Comparison of ENCODE assay signal across 19 mouse cellular contexts in the genomic region with DNA sequence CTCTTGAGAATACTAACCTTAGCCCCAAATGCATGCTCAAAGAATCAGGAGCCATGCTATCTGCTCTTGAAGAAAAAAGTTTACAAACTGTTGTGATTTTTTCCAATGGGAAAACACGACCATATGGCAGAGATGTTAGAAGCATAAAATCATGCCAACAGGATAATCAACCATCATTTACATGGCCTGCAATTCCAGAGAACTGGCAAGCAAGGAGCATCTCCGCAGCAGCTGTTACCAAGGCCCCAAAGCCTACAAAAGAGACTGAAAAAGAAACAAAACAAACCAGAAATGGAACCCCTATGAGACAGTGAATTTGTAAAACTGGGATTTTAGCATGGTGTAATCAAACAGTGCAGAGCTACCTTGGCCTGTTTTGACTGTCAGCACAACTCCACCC.
DNase-seq lines count a peak whose midpoint lies in the region; ATAC-seq lines count a peak whose summit lies in the region.
"Had no signal": no experiment of that assay in that cellular context is flagged by ENCODE, and none has a peak within 500 bp of the region (broad histone marks: within the 10 kb centered on the region; RNA-seq: fewer than 3 reads in every experiment).

No protein-coding gene starts in this region.

- no peak overlapping the region for H3K27ac ChIP-seq in forebrain, embryonic 14.5 days (ENCODE audit: low read depth, low read length)
- no peak overlapping the region for H3K27ac ChIP-seq in forebrain, embryonic 12.5 days
- H3K27ac ChIP-seq: forebrain, embryonic 13.5 days; heart, adult 2 months; hindbrain, embryonic 10.5 days; limb, embryonic 12.5 days; liver, embryonic 13.5 days had no signal

- H3K27me3 ChIP-seq in forebrain, embryonic 14.5 days (replicated peaks; ENCODE audit: control insufficient read depth, insufficient read depth, low read length) = no peaks in the 10 kb centered on the region
- H3K27me3 ChIP-seq in forebrain, embryonic 12.5 days = no peaks in the 10 kb centered on the region
- H3K27me3 ChIP-seq: forebrain, embryonic 13.5 days; limb, embryonic 12.5 days; liver, embryonic 13.5 days had no signal

- no peaks in the 10 kb centered on the region for H3K9me3 ChIP-seq in forebrain, embryonic 14.5 days (replicated peaks; ENCODE audit: control insufficient read depth, low read length)
- H3K9me3 ChIP-seq in forebrain, embryonic 12.5 days = no peaks in the 10 kb centered on the region
- H3K9me3 ChIP-seq: forebrain, embryonic 13.5 days; hindbrain, embryonic 10.5 days; limb, embryonic 12.5 days; liver, embryonic 13.5 days had no signal

- H3K4me3 ChIP-seq in forebrain, embryonic 14.5 days (ENCODE audit: low read depth, low read length) = no peak overlapping the region
- H3K4me3 ChIP-seq in forebrain, embryonic 12.5 days (replicated peaks) = no peak overlapping the region
- H3K4me3 ChIP-seq: forebrain, embryonic 13.5 days; heart, adult 2 months; hindbrain, embryonic 10.5 days; limb, embryonic 12.5 days; liver, embryonic 13.5 days had no signal

- H3K9ac ChIP-seq in forebrain, embryonic 14.5 days (ENCODE audit: low read length) = no peak overlapping the region
- H3K9ac ChIP-seq in forebrain, embryonic 12.5 days = no peak overlapping the region
- H3K9ac ChIP-seq: forebrain, embryonic 13.5 days; limb, embryonic 12.5 days; liver, embryonic 13.5 days had no signal

- no peaks in the 10 kb centered on the region for H3K4me1 ChIP-seq in forebrain, embryonic 14.5 days (ENCODE audit: control insufficient read depth, insufficient read depth, low read length)
- no peaks in the 10 kb centered on the region for H3K4me1 ChIP-seq in forebrain, embryonic 12.5 days
- H3K4me1 ChIP-seq: forebrain, embryonic 13.5 days; hindbrain, embryonic 10.5 days; limb, embryonic 12.5 days; liver, embryonic 13.5 days had no signal

- peak; percentile 48 for DNase-seq in forebrain, embryonic 14.5 days (ENCODE audit: low spot score)
- peak; percentile 14 for DNase-seq in right cerebral cortex, adult 18-20 months
- DNase-seq in right cerebral cortex, postnatal 14 days = no peak
- peak; percentile 4 to 13 for DNase-seq in layer of hippocampus, postnatal 36 days
- peak; percentile 47 for DNase-seq in telencephalon, adult 2 months (ENCODE audit: low read depth, low spot score)
- no peak for DNase-seq in natural killer cell, adult 2 months (ENCODE audit: low spot score in 2 of 2)
- DNase-seq in neural tube, embryonic 10.5 days (ENCODE audit: extremely low spot score, low spot score) = no peak
- DNase-seq: adrenal gland, adult 8-10 months; cerebellum, adult 9-10 months; gastrocnemius, postnatal 14 days; heart, adult 2 months; kidney, adult 9 months; liver, embryonic 13.5 days; midbrain, embryonic 14.5 days had no signal

- no peak overlapping the region for H3K4me2 ChIP-seq in forebrain, embryonic 14.5 days (ENCODE audit: low read length)
- H3K4me2 ChIP-seq in forebrain, embryonic 12.5 days = no peak overlapping the region
- H3K4me2 ChIP-seq: forebrain, embryonic 13.5 days; limb, embryonic 12.5 days; liver, embryonic 13.5 days had no signal

- H3K36me3 ChIP-seq in forebrain, embryonic 14.5 days (ENCODE audit: control insufficient read depth, insufficient read depth, low read length) = no peaks in the 10 kb centered on the region
- no peaks in the 10 kb centered on the region for H3K36me3 ChIP-seq in forebrain, embryonic 12.5 days (replicated peaks)
- H3K36me3 ChIP-seq: hindbrain, embryonic 10.5 days; limb, embryonic 12.5 days; liver, embryonic 13.5 days had no signal

- WGBS in forebrain, embryonic 14.5 days = 82% methylated on average over 2 of the region's 2 CpGs
- WGBS in forebrain, embryonic 12.5 days = 81% methylated on average over 2 of the region's 2 CpGs

- ATAC-seq in forebrain, embryonic 14.5 days = no peak
- no peak for ATAC-seq in forebrain, embryonic 12.5 days (ENCODE audit: low FRiP score)
- ATAC-seq: forebrain, embryonic 13.5 days; inflammation-experienced regulatory T-cells, adult 6 months had no signal

Comparison
In these comparisons a context has a peak if more than half of its experiments do, and no peak if none do; other contexts are left out.
1. DNase-seq: peak in forebrain, embryonic 14.5 days (single experiment), right cerebral cortex, adult 18-20 months (single experiment), layer of hippocampus, postnatal 36 days (2 of 2) and telencephalon, adult 2 months (single experiment); none in right cerebral cortex, postnatal 14 days (single experiment), natural killer cell, adult 2 months (0 of 2) and neural tube, embryonic 10.5 days (single experiment).